Mouse (Mus musculus): ENCODE data around the gene Mark4.

- TF ChIP-seq CTCF (IDR thresholded peaks at IDR 0.05; ENCODE audit: low read depth) (no peak), EP300 (IDR thresholded peaks at IDR 0.05; ENCODE audit: low read depth) (no peak)
These were observed 42.1 kb upstream of the Mark4 start for GRCm38 (mm10) chr7:19500420-19501363.
